Mouse (Mus musculus) cortical plate, adult 2 months (tissue): ENCODE data around the gene Klhl32. TPM values are rescaled to one million over a fixed set of nuclear protein-coding genes. Genes with fewer than 3 reads are reported as not detected.
A peak's percentile ranks its signal among the peaks of the same experiment; 100 is the strongest.

ENCODE experiments used
- H3K27ac ChIP-seq: fragments of 200-500 bp; 2 replicates; pipeline ENCODE4 v1.5.1; 2012; ENCODE audit warnings: low read length, control low read depth, inconsistent platforms; ENCODE audit not compliant: insufficient read depth
- H3K4me1 ChIP-seq: fragments of 200-500 bp; 2 replicates; pipeline ENCODE4 v1.6.1; 2011; ENCODE audit warnings: low read length; ENCODE audit not compliant: control insufficient read depth, insufficient read depth
- H3K4me3 ChIP-seq: fragments of 200-500 bp; 2 replicates; pipeline ENCODE4 v1.5.1; 2011; ENCODE audit warnings: mild to moderate bottlenecking, low read length, control low read depth; ENCODE audit not compliant: insufficient read depth
- CTCF ChIP-seq: fragments of 200-500 bp; IDR thresholded peaks from 2 replicates; pipeline ENCODE4 v1.5.1; 2011; ENCODE audit warnings: mild to moderate bottlenecking, control low read depth, low read length; ENCODE audit not compliant: insufficient read depth; ENCODE audit errors: extremely low read depth
- POLR2A ChIP-seq: fragments of 200-500 bp; IDR thresholded peaks from 2 replicates; pipeline ENCODE4 v1.6.1; 2011; ENCODE audit warnings: mild to moderate bottlenecking, low read length, control low read depth; ENCODE audit not compliant: insufficient read depth; ENCODE audit errors: extremely low read depth
- polyA plus RNA-seq: library from polyadenylated mRNA; depleted of rRNA; stranded (reverse); fragments of >200 nt; gene quantifications from 2 replicates; pipeline ENCODE4 v1.2.3, GENCODE M21; 2012; rRNA removed

Klhl32 gene
- polyA plus RNA-seq, 1 experiment = 6.9 TPM

DNA sequence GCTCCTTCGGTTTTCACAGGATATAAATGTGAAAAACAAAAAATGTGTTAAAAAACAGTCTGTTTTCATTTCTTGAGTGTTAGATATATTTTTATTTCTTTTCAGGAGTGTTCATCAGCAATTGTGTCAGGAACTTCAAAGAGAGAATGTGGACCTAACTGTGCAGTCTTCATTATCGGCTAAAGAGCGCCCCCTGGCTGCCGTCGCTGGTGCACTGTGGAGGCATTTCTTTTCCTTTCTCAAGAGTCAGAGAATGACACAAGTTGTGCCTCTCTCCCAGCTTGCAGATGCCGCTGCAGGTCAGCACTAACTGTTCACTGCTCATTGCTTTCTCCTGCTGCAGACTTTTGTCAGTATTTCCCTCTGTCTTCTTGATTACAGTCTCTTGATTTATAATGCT lies 276.6 kb downstream of the Klhl32 start:
- Histone ChIP-seq H3K4me3 (no peak overlapping the region), H3K4me1 (no peaks in the 10 kb centered on the region), H3K27ac (no peak overlapping the region)
- TF ChIP-seq POLR2A (no peak), CTCF (peak; percentile 91)

DNA sequence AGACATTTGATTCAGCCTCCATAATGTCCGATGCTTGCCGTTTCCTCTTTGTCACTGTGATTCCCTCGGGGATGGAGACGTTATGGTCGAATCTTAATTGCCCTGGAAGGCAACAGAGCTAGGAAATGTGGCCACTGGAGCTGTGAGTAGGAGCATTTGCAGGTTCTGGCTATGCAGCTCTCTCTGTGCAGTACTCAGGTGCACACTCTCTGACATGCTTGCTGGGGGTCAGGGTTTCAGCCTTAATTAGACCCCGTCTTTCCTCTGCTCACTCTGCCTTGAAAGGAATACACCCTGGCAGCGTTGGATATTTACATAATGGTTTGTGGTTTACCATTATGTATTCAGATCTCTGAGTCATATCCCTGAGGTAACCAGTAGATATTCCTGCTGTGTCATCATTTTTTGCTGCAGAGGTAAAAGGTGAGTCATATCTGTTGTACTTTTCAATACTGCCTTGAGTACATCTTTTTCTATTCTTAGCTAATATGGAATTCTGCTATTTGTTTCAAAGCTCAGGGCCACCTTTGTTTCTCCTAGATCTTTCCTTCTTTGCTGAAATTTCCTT lies 281.9 kb downstream of the Klhl32 start:
- Histone ChIP-seq H3K27ac (no peak overlapping the region), H3K4me1 (no peaks in the 10 kb centered on the region), H3K4me3 (no peak overlapping the region)
- TF ChIP-seq POLR2A (no peak), CTCF (no peak)

DNA sequence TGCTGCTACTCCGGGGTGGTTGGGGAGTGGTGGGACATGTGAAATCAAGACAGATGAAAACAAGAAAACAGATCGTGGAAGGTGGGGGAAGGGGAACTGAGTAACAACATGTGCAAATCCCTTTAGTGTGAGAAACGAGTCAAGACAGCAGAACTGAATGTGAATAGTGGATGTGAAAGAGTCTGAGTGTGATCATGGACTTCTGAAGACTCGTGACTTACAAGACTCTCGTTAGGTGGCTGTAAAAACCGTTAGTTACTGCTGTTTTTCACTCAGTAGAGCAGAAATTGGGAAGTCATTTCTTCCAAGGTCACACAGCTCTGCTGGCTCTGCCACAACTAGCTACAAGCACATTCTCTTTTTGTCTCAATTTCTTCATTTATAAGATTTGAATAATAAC lies 282.9 kb downstream of the Klhl32 start:
- no peak overlapping the region for H3K27ac ChIP-seq
- H3K4me1 ChIP-seq = no peaks in the 10 kb centered on the region
- no peak for TF ChIP-seq POLR2A
- no peak for TF ChIP-seq CTCF
- no peak overlapping the region for H3K4me3 ChIP-seq

Other genes with a start within 250 kb of the Klhl32 start
- 19.4 and 19.9 TPM in 2 replicates for gene Ndufaf4, start 47.0 kb upstream of the Klhl32 start, polyA plus RNA-seq
- gene Gpr63, start 115.3 kb upstream of the Klhl32 start, polyA plus RNA-seq = 5.6 and 8.9 TPM in 2 replicates